8 mouse cellular contexts compared by ENCODE assay signal in genomic region chr10:42500611-42501010, GRCm38 (mm10). TPM values are rescaled to one million over a fixed set of nuclear protein-coding genes. Genes with fewer than 3 reads are reported as not detected.
A peak's percentile ranks its signal among the peaks of the same experiment; 100 is the strongest.
DNase-seq lines count a peak whose midpoint lies in the region; ATAC-seq and TF ChIP-seq lines count a peak whose summit lies in the region.
"Had no signal": no experiment of that assay in that cellular context is flagged by ENCODE, and none has a peak within 500 bp of the region (broad histone marks: within the 10 kb centered on the region; RNA-seq: fewer than 3 reads in every experiment).

No protein-coding gene starts in this region.

- H3K27me3 ChIP-seq in hindbrain, embryonic 15.5 days = no peaks in the 10 kb centered on the region
- H3K27me3 ChIP-seq in hindbrain, embryonic 16.5 days (replicated peaks; ENCODE audit: control insufficient read depth, insufficient read depth, low read length) = no peaks in the 10 kb centered on the region
- no peaks in the 10 kb centered on the region for H3K27me3 ChIP-seq in MEL (ENCODE audit: control insufficient read depth in 1 of 2, insufficient read depth in 2 of 2, low read length in 2 of 2)
- H3K27me3 ChIP-seq: Patski had no signal

- H3K9me3 ChIP-seq in hindbrain, embryonic 15.5 days = no peaks in the 10 kb centered on the region
- no peaks in the 10 kb centered on the region for H3K9me3 ChIP-seq in hindbrain, embryonic 16.5 days (ENCODE audit: control insufficient read depth, low read length)
- no peaks in the 10 kb centered on the region for H3K9me3 ChIP-seq in MEL (replicated peaks; ENCODE audit: insufficient read depth, low read length)

- ATAC-seq in hindbrain, embryonic 15.5 days (ENCODE audit: low FRiP score, low read depth) = no peak
- no peak for ATAC-seq in hindbrain, embryonic 16.5 days
- ATAC-seq in activated CD4-positive, CD25-positive, alpha-beta regulatory T cell, adult 4 months = no peak
- ATAC-seq: Patski had no signal

- intact Hi-C loops in left cerebral cortex, postnatal 4 days (cut with DNase I) = loop anchor here (5.0 kb wide), 1 partner anchor 163 kb away; no protein-coding TSS in a partner anchor

- H3K4me2 ChIP-seq in hindbrain, embryonic 15.5 days = no peak overlapping the region
- no peak overlapping the region for H3K4me2 ChIP-seq in hindbrain, embryonic 16.5 days (ENCODE audit: low read length)

- peaks cover 29% of the 10 kb centered on the region for H3K4me1 ChIP-seq in hindbrain, embryonic 15.5 days (replicated peaks)
- H3K4me1 ChIP-seq in hindbrain, embryonic 16.5 days (ENCODE audit: control insufficient read depth, insufficient read depth, low read depth, low read length) = peaks cover 7% of the 10 kb centered on the region
- peaks cover 10 to 20% of the 10 kb centered on the region in 2 experiments; a peak in 3 of 4 replicates for H3K4me1 ChIP-seq in MEL (ENCODE audit: control insufficient read depth in 1 of 2, insufficient read depth in 2 of 2, low read length in 2 of 2)

- TF ChIP-seq RAD21 in MEL (IDR thresholded peaks at IDR 0.05; ENCODE audit: low read depth, low read length) = no peak

- H3K36me3 ChIP-seq in hindbrain, embryonic 15.5 days = no peaks in the 10 kb centered on the region
- H3K36me3 ChIP-seq in hindbrain, embryonic 16.5 days (ENCODE audit: control insufficient read depth, insufficient read depth, low read length) = no peaks in the 10 kb centered on the region
- peaks cover 2 to 26% of the 10 kb centered on the region in 2 experiments; a peak in 3 of 4 replicates for H3K36me3 ChIP-seq in MEL (ENCODE audit: control insufficient read depth in 1 of 2, insufficient read depth in 2 of 2, low read length in 2 of 2)

- H3K9ac ChIP-seq in hindbrain, embryonic 15.5 days = no peak overlapping the region
- no peak overlapping the region for H3K9ac ChIP-seq in hindbrain, embryonic 16.5 days (ENCODE audit: low read depth, low read length)
- H3K9ac ChIP-seq in MEL (ENCODE audit: control insufficient read depth, low read depth, low read length, poor library complexity, severe bottlenecking) = no peak overlapping the region

- DNase-seq in MEL (ENCODE audit: low read depth, low spot score) = no peak
- peak; percentile 31 to 39 for DNase-seq in adrenal gland, postnatal 36 days
- DNase-seq in kidney, postnatal 25 days = peak; percentile 33 to 63
- no peak for DNase-seq in left cerebral cortex, postnatal 4 days

- TF ChIP-seq POLR2A in MEL (IDR thresholded peaks at IDR 0.05; ENCODE audit: control insufficient read depth in 1 of 2, insufficient read depth in 1 of 2, low read depth in 1 of 2, low read length in 2 of 2, poor library complexity in 1 of 2) = no peak

- 97% methylated on average over 8 of the region's 8 CpGs for WGBS in hindbrain, embryonic 15.5 days
- WGBS in hindbrain, embryonic 16.5 days = 96% methylated on average over 8 of the region's 8 CpGs

- no peak for TF ChIP-seq CTCF in MEL (IDR thresholded peaks at IDR 0.05 in 2 of 3, conservative IDR thresholded peaks at IDR 0.05 in 1 of 3; ENCODE audit: control insufficient read depth in 1 of 3, insufficient read depth in 1 of 3, low read depth in 2 of 3, low read length in 3 of 3, poor library complexity in 1 of 3, severe bottlenecking in 1 of 3)

- no peak for TF ChIP-seq EP300 in MEL (IDR thresholded peaks at IDR 0.05; ENCODE audit: low read depth in 1 of 2, low read length in 2 of 2)

- peak overlapping the region; percentile 98; the same call in 1 of the 2 replicates for H3K27ac ChIP-seq in hindbrain, embryonic 15.5 days (replicated peaks)
- no peak overlapping the region; the same call in 1 of the 2 replicates for H3K27ac ChIP-seq in hindbrain, embryonic 16.5 days (ENCODE audit: low read depth, low read length)
- peak overlapping the region; percentile 94; the same call in 1 of the 2 replicates for H3K27ac ChIP-seq in MEL (ENCODE audit: control insufficient read depth, low read depth, low read length)

- peaks cover 23% of the 10 kb centered on the region for H3K79me2 ChIP-seq in MEL (ENCODE audit: control insufficient read depth, insufficient read depth, low read length, poor library complexity)

- H3K4me3 ChIP-seq in hindbrain, embryonic 15.5 days = no peak overlapping the region
- no peak overlapping the region for H3K4me3 ChIP-seq in hindbrain, embryonic 16.5 days (ENCODE audit: low read length)
- H3K4me3 ChIP-seq in MEL (ENCODE audit: control insufficient read depth in 1 of 2, insufficient read depth in 1 of 2, low read depth in 2 of 2, low read length in 2 of 2) = no peak overlapping the region

TF ChIP-seq in MEL, 35 proteins besides CTCF, POLR2A, EP300 and RAD21:
- 0 out of 2 replicates have a peak, but pooled peaks have one; percentile 37 for TF ChIP-seq USF1 (IDR thresholded peaks at IDR 0.05; ENCODE audit: low read depth, low read length)
- TF ChIP-seq POLR2AphosphoS2 (IDR thresholded peaks at IDR 0.05; ENCODE audit: low read length) = no peak
- no peak for TF ChIP-seq HCFC1 (IDR thresholded peaks at IDR 0.05; ENCODE audit: low read depth, low read length)

RNA-seq across cellular contexts. Expression of gene Snx3, which starts 1.2 kb away (rescaled TPM):
- 308 and 309 TPM in 2 replicates for polyA plus RNA-seq in hindbrain, embryonic 15.5 days (2015; fragmentation: Nextera tagmentation; extraction: Ambion mirVana)
- 339 and 365 TPM in 2 replicates for polyA plus RNA-seq in hindbrain, embryonic 16.5 days (2015; fragmentation: Nextera tagmentation; extraction: Ambion mirVana)
- 107 TPM in 2 replicates for total RNA-seq in MEL (2012; rRNA removed)
- 100 to 1,000 TPM in 1 of 2 experiments, not detected in 1; 320 TPM for polyA plus RNA-seq in MEL (2012; ENCODE audit: insufficient read depth in 1 of 2, insufficient read length in 2 of 2, low read depth in 1 of 2, low replicate concordance in 2 of 2, missing spikeins in 1 of 2)
- total RNA-seq in adrenal gland, postnatal 36 days (2021) = 100 to 1,000 TPM; 213 to 260 TPM
- total RNA-seq in left cerebral cortex, postnatal 4 days (2021) = 100 to 1,000 TPM; 164 to 170 TPM
- polyA plus RNA-seq in activated CD4-positive, CD25-positive, alpha-beta regulatory T cell, adult 4 months (2017; shearing (Covaris generic)) = 100 to 1,000 TPM; 215 to 235 TPM

RNA-seq across cellular contexts. Expression of gene Afg1l, which starts 22.2 kb away (rescaled TPM):
- polyA plus RNA-seq in hindbrain, embryonic 15.5 days (2015; fragmentation: Nextera tagmentation; extraction: Ambion mirVana) = 8.1 and 8.9 TPM in 2 replicates
- polyA plus RNA-seq in hindbrain, embryonic 16.5 days (2015; fragmentation: Nextera tagmentation; extraction: Ambion mirVana) = 9.5 and 10.1 TPM in 2 replicates
- total RNA-seq in MEL (2012; rRNA removed) = 2.8 and 3.4 TPM in 2 replicates
- polyA plus RNA-seq in MEL (2012; ENCODE audit: insufficient read depth in 1 of 2, insufficient read length in 2 of 2, low read depth in 1 of 2, low replicate concordance in 2 of 2, missing spikeins in 1 of 2) = 1 to 10 TPM in 1 of 2 experiments, not detected in 1; 3.7 TPM
- 10 to 100 TPM; 21.1 to 21.6 TPM for total RNA-seq in adrenal gland, postnatal 36 days (2021)
- total RNA-seq in left cerebral cortex, postnatal 4 days (2021) = 1 to 10 TPM; 5.0 to 5.3 TPM
- 1 to 10 TPM; 2.9 to 5.2 TPM for polyA plus RNA-seq in activated CD4-positive, CD25-positive, alpha-beta regulatory T cell, adult 4 months (2017; shearing (Covaris generic))

Comparison
In these comparisons a context has a peak if more than half of its experiments do, and no peak if none do; other contexts are left out.
1. DNase-seq: peak in adrenal gland, postnatal 36 days (2 of 2) and kidney, postnatal 25 days (2 of 2); none in MEL (single experiment) and left cerebral cortex, postnatal 4 days (single experiment).